Mouse (Mus musculus) hindbrain, embryonic 11.5 days (tissue): ENCODE results near the gene Capns1. TPM values are rescaled to one million over a fixed set of nuclear protein-coding genes. Genes with fewer than 3 reads are reported as not detected.
"Not testable (repeated sequence)": the region's sequence is repeated elsewhere in the genome, so short reads cannot be mapped to it uniquely, and the experiment has no call there.

ENCODE experiments used
- ATAC-seq: fragments of 200-750 bp; cut with Nextera tagmentation; 2 replicates; pipeline ENCODE4 v1.8.0; 2017; ENCODE audit warnings: mild to moderate bottlenecking, moderate TSS enrichment, moderate library complexity; ENCODE audit not compliant: low FRiP score
- DNase-seq: peaks from one replicate; pipeline ENCODE4 v3.0.0-alpha.2; 2015; ENCODE audit warnings: low spot score
- H3K27ac ChIP-seq: fragments of 300-500 bp; sonication (generic); 2 replicates; pipeline ENCODE4 v1.5.1; 2014; ENCODE audit warnings: mild to moderate bottlenecking, low read depth, low read length
- H3K27me3 ChIP-seq: fragments of 300-500 bp; sonication (generic); 2 replicates; pipeline ENCODE4 v1.6.1; 2014; ENCODE audit warnings: mild to moderate bottlenecking, low read length, moderate library complexity, mixed read lengths; ENCODE audit not compliant: control insufficient read depth, insufficient read depth
- H3K36me3 ChIP-seq: fragments of 300-500 bp; sonication (generic); 2 replicates; pipeline ENCODE4 v1.6.1; 2014; ENCODE audit warnings: mild to moderate bottlenecking, low read length, moderate library complexity, mixed read lengths; ENCODE audit not compliant: control insufficient read depth, insufficient read depth
- H3K4me1 ChIP-seq: fragments of 300-500 bp; sonication (generic); replicated peaks from 2 replicates; pipeline ENCODE4 v1.6.1; 2014; ENCODE audit warnings: low read length, mixed read lengths; ENCODE audit not compliant: control insufficient read depth, insufficient read depth
- H3K4me2 ChIP-seq: fragments of 300-500 bp; sonication (generic); replicated peaks from 2 replicates; pipeline ENCODE4 v1.6.1; 2014; ENCODE audit warnings: mild to moderate bottlenecking, low read depth, low read length
- H3K4me3 ChIP-seq: fragments of 300-500 bp; sonication (generic); 2 replicates; pipeline ENCODE4 v1.5.1; 2014; ENCODE audit warnings: low read depth, low read length
- H3K9ac ChIP-seq: fragments of 300-500 bp; sonication (generic); 2 replicates; pipeline ENCODE4 v1.6.1; 2014; ENCODE audit warnings: low read depth, low read length
- H3K9me3 ChIP-seq: fragments of 300-500 bp; sonication (generic); 2 replicates; pipeline ENCODE4 v1.6.1; 2016; ENCODE audit warnings: low read length; ENCODE audit not compliant: control insufficient read depth
- WGBS: fragments of 180-500 bp; shearing (Covaris S2); extraction: QIAGEN DNeasy Blood & Tissue Kit; methylation state at CpG from one replicate; pipeline ENCODE4 v1.1.7; 2014; 5-methylcytosine and 5-hydroxymethylcytosine counted together
- polyA plus RNA-seq: library from polyadenylated mRNA; unstranded; fragments of >200 nt; fragmentation: Nextera tagmentation; extraction: Ambion mirVana; gene quantifications from 2 replicates; pipeline ENCODE4 v1.2.1, GENCODE M21; 2014

Gene Capns1
- polyA plus RNA-seq, 1 experiment from 2014 or later = 64.0 TPM

GRCm38 (mm10) chr7:30189116-30189491, 9.5 kb downstream of the Capns1 start:
- Histone ChIP-seq H3K9me3 (no peaks in the 10 kb centered on the region), H3K4me1 (0 out of 2 replicates have a peak, but pooled peaks cover 2% of the 10 kb centered on the region), H3K27me3 (no peaks in the 10 kb centered on the region), H3K4me3 (no peak overlapping the region), H3K4me2 (no peak overlapping the region), H3K27ac (no peak overlapping the region), H3K9ac (no peak overlapping the region), H3K36me3 (peaks cover 4% of the 10 kb centered on the region; the same call in 1 of the 2 replicates)
- ATAC-seq (no peak), DNase-seq (no peak)
- WGBS = 82% methylated on average over 4 of the region's 4 CpGs

- DNase-seq (no peak), ATAC-seq (no peak)
- Histone ChIP-seq H3K4me1 (0 out of 2 replicates have a peak, but pooled peaks cover 2% of the 10 kb centered on the region), H3K27ac (no peak overlapping the region), H3K9me3 (no peaks in the 10 kb centered on the region), H3K27me3 (no peaks in the 10 kb centered on the region), H3K9ac (no peak overlapping the region), H3K4me2 (no peak overlapping the region), H3K36me3 (peaks cover 4% of the 10 kb centered on the region; the same call in 1 of the 2 replicates), H3K4me3 (no peak overlapping the region)
- WGBS = 87% methylated on average over 12 of the region's 12 CpGs
These were observed 10.1 kb downstream of the Capns1 start for GRCm38 (mm10) chr7:30188344-30189115.

- Histone ChIP-seq H3K36me3 (peaks cover 4% of the 10 kb centered on the region; the same call in 1 of the 2 replicates), H3K9ac (no peak overlapping the region), H3K4me2 (no peak overlapping the region), H3K4me1 (no peaks in the 10 kb centered on the region), H3K4me3 (no peak overlapping the region), H3K9me3 (no peaks in the 10 kb centered on the region), H3K27ac (no peak overlapping the region), H3K27me3 (no peaks in the 10 kb centered on the region)
- WGBS = 73% methylated on average over 13 of the region's 13 CpGs
- no peak for DNase-seq
- 0 out of 2 replicates have a peak, but pooled peaks have one; percentile 1 for ATAC-seq
These were observed 13.8 kb downstream of the Capns1 start for GRCm38 (mm10) chr7:30184641-30185348.

GRCm38 (mm10) chr7:30183879-30184289, 14.7 kb downstream of the Capns1 start, which contains the start of gene Cox7a1:
Gene Cox7a1 (plus strand): TSS chr7:30184144.
- H3K9me3 ChIP-seq = no peaks in the 10 kb centered on the region
- H3K27ac ChIP-seq = no peak within 1 kb of the TSS
- H3K4me3 ChIP-seq = peak within 1 kb of the TSS; percentile 1; the same call in 1 of the 2 replicates
- H3K4me2 ChIP-seq = peak within 1 kb of the TSS; percentile 30
- H3K36me3 ChIP-seq = peaks cover 4% of the 10 kb centered on the region; the same call in 1 of the 2 replicates
- H3K27me3 ChIP-seq = no peaks in the 10 kb centered on the region
- peak; percentile 74 for ATAC-seq
- 2% methylated on average over 11 of the region's 11 CpGs for WGBS
- DNase-seq = peak; percentile 84
- no peak within 1 kb of the TSS for H3K9ac ChIP-seq
- no peaks in the 10 kb centered on the region for H3K4me1 ChIP-seq

- H3K27me3 ChIP-seq, DNase-seq, H3K4me2 ChIP-seq, H3K9me3 ChIP-seq, H3K36me3 ChIP-seq, H3K4me3 ChIP-seq, ATAC-seq, H3K4me1 ChIP-seq, H3K27ac ChIP-seq, H3K9ac ChIP-seq: not testable (repeated sequence)
- WGBS = 68% methylated on average over 6 of the region's 7 CpGs
These were observed 15.4 kb downstream of the Capns1 start for GRCm38 (mm10) chr7:30183189-30183588.

GRCm38 (mm10) chr7:30181929-30182328, 16.7 kb downstream of the Capns1 start:
- not testable (repeated sequence) for H3K36me3 ChIP-seq, H3K9me3 ChIP-seq, H3K27ac ChIP-seq, DNase-seq, H3K9ac ChIP-seq, H3K4me3 ChIP-seq, H3K27me3 ChIP-seq, ATAC-seq, H3K4me2 ChIP-seq, H3K4me1 ChIP-seq
- 90% methylated on average over 10 of the region's 10 CpGs for WGBS

GRCm38 (mm10) chr7:30181308-30181707, 17.3 kb downstream of the Capns1 start:
- Histone ChIP-seq H3K4me2 (no peak overlapping the region), H3K4me3 (no peak overlapping the region), H3K27me3 (no peaks in the 10 kb centered on the region), H3K9ac (no peak overlapping the region), H3K4me1 (no peaks in the 10 kb centered on the region), H3K9me3 (no peaks in the 10 kb centered on the region), H3K27ac (no peak overlapping the region), H3K36me3 (0 out of 2 replicates have a peak, but pooled peaks cover 2% of the 10 kb centered on the region)
- 3% methylated on average over 4 of the region's 4 CpGs for WGBS
- DNase-seq (peak; percentile 86), ATAC-seq (0 out of 2 replicates have a peak, but pooled peaks have one; percentile 11)

- ATAC-seq = no peak
- DNase-seq = no peak
- H3K4me2 ChIP-seq = no peak overlapping the region
- no peaks in the 10 kb centered on the region for H3K4me1 ChIP-seq
- H3K4me3 ChIP-seq = no peak overlapping the region
- H3K36me3 ChIP-seq = 0 out of 2 replicates have a peak, but pooled peaks cover 2% of the 10 kb centered on the region
- 91% methylated on average over 11 of the region's 11 CpGs for WGBS
- no peak overlapping the region for H3K9ac ChIP-seq
- H3K9me3 ChIP-seq = no peaks in the 10 kb centered on the region
- H3K27ac ChIP-seq = no peak overlapping the region
- H3K27me3 ChIP-seq = no peaks in the 10 kb centered on the region
These were observed 20.4 kb downstream of the Capns1 start for GRCm38 (mm10) chr7:30178256-30178655.
